Mouse (Mus musculus): ENCODE results near the gene Zfp217. TPM values are rescaled to one million over a fixed set of nuclear protein-coding genes. Genes with fewer than 3 reads are reported as not detected.

Gene Zfp217
- polyA plus RNA-seq (2014; fragmentation: Illumina TruSeq; extraction: RNeasy Lipid Tissue Mini Kit (QIAGEN cat#74804)) = 14.5 TPM

DNA sequence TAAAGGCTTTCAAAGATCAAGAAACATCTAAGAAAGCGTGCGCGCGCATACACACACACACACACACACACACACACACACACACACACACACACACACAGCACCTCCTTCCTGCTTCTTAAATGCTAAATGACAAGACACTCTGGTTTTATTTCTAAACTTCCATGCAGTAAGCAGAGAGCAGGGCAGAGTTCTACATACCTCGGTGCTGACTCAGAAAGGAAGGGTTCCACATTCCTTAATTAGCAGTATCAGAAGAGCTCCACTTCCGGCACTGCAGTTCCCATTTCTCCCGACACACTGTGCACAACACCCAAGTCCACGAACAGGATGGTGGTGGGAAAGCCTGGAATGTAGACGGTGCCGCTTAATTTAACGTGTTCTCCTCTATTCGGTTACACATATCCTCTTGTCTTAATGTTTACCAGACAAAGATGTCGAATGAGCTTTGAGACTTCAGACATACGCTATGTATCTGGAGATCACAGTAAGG, at the start of gene Zfp217:
TSS of gene Zfp217 (minus strand) at position 443 of the 493 bp plus-strand sequence.

Measured in ovary, adult 10 weeks (tissue).